Mouse (Mus musculus) macrophage (primary cell): ENCODE data around the gene Pex11b. TPM values are rescaled to one million over a fixed set of nuclear protein-coding genes. Genes with fewer than 3 reads are reported as not detected.
A peak's percentile ranks its signal among the peaks of the same experiment; 100 is the strongest.

Experiments used
- H3K27ac ChIP-seq: fragments of 350-480 bp; formaldehyde crosslinking; 2 replicates; pipeline ENCODE4 v1.9.0; 2021
- H3K36me3 ChIP-seq: fragments of 350-480 bp; formaldehyde crosslinking; 2 replicates; pipeline ENCODE4 v1.9.0; 2021; ENCODE audit errors: inconsistent target
- H3K4me3 ChIP-seq: fragments of 350-480 bp; formaldehyde crosslinking; 2 replicates; pipeline ENCODE4 v1.9.0; 2021; ENCODE audit errors: inconsistent target
- H3K79me2 ChIP-seq: fragments of 350-480 bp; formaldehyde crosslinking; 2 replicates; pipeline ENCODE4 v1.9.0; 2021; ENCODE audit errors: inconsistent target
- WGBS: methylation state at CpG from one replicate; pipeline ENCODE4 v1.1.7; 2026; ENCODE audit warnings: inconsistent platforms; ENCODE audit not compliant: missing documents; 5-methylcytosine and 5-hydroxymethylcytosine counted together
- polyA plus RNA-seq: library from polyadenylated mRNA; stranded (reverse); fragments of 250-400 nt; gene quantifications from 3 replicates; pipeline ENCODE4 v1.2.4, GENCODE M21; 2018; ENCODE audit warnings: inconsistent platforms
- total RNA-seq, 78 experiments: library from RNA; depleted of rRNA; stranded (reverse); fragments of 250-400 nt; gene quantifications; 1 replicate in 9 of 78; 2 replicates in 24 of 78; 3 replicates in 43 of 78; 4 replicates in 2 of 78; pipeline ENCODE4 v1.2.4; 2018; ENCODE audit warnings: inconsistent platforms in 56 of 78

Gene Pex11b
- 10 to 100 TPM in 19 of 26 experiments, 1 to 10 TPM in 7; 4.5 to 36.5 (median 14.1) TPM for total RNA-seq (2018; cell fraction: chromatin; rRNA removed)
- total RNA-seq (2018; cell fraction: cytosol; rRNA removed) = 10 to 100 TPM; 11.3 to 28.9 (median 22.5) TPM
- total RNA-seq (2018; cell fraction: nucleus; rRNA removed) = 10 to 100 TPM in 23 of 26 experiments, 1 to 10 TPM in 3; 6.8 to 32.8 (median 14.4) TPM
- polyA plus RNA-seq = 17.2 to 29.8 TPM (median 26.2 TPM) in 3 replicates

DNA sequence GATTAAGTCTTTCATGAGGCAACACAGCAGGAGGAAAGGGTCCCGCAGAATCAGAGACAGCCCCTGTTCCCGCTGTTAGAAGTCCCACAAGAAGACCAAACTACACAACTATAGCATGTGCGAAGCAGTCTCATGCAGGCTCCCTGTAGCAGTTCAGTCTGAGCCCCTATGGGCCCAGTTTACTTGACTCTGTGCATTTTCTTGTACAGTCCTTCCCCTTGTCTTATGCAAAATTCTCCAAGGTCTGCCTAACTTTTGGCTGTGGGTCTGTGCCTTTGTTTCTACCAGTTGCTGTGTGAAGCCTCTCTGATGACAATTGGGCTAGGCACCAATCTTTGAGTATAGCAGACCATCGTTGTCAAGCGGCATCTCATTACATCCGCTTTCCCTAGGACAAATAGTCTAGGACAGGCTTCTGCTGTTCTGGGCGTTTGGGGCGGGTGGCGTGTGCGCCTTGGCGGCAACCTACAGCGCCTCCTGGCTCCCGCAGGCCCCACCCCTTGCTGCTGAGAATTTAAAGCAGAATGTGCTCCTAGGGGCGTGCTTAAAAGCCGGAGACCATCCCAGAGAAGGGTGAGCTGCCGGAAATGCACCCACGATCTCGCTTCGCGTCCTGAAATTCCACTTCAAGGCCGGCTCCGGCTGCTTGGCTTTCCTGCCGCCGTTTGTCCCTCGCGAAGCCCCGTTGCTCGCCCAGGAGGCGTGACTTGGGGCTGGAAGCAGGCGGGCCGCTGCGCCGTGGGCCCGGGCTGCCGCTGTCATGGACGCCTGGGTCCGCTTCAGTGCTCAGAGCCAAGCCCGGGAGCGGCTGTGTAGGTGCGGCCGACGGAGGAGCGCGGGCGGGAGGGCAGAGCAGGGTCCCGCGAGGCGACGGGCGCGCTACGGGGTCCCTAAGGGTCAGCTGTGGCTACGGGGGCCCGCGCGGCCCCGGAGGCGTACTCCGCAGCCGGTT lies at the start of gene Pex11b, which contains the start of gene Gm42957:
Gene Pex11b (plus strand): TSS at position 449 of the 952 bp plus-strand sequence.
Gene Gm42957 (plus strand): TSS at position 547 of the 952 bp plus-strand sequence.
- 4% methylated on average over 60 of the region's 60 CpGs for WGBS
- Histone ChIP-seq H3K79me2 (peaks cover 35% of the 10 kb centered on the region), H3K27ac (peak within 1 kb of the TSS; percentile 54), H3K4me3 (peak within 1 kb of the TSS; percentile 86), H3K36me3 (peaks cover 33% of the 10 kb centered on the region; the same call in 1 of the 2 replicates)

GRCm38 (mm10) chr3:96590657-96591056 lies 44.5 kb upstream of the Pex11b start:
- Histone ChIP-seq H3K27ac (no peak overlapping the region), H3K4me3 (no peak overlapping the region), H3K79me2 (peaks cover 16% of the 10 kb centered on the region; the same call in 1 of the 2 replicates), H3K36me3 (no peaks in the 10 kb centered on the region)
- 80% methylated on average over 2 of the region's 4 CpGs for WGBS

- H3K4me3 ChIP-seq = peak overlapping the region; percentile 78
- H3K27ac ChIP-seq = peak overlapping the region; percentile 77
- H3K36me3 ChIP-seq = no peaks in the 10 kb centered on the region
- peaks cover 16% of the 10 kb centered on the region; the same call in 1 of the 2 replicates for H3K79me2 ChIP-seq
- 0% methylated on average over 10 of the region's 10 CpGs for WGBS
Measured at GRCm38 (mm10) chr3:96593374-96593773, 41.8 kb upstream of the Pex11b start.

DNA sequence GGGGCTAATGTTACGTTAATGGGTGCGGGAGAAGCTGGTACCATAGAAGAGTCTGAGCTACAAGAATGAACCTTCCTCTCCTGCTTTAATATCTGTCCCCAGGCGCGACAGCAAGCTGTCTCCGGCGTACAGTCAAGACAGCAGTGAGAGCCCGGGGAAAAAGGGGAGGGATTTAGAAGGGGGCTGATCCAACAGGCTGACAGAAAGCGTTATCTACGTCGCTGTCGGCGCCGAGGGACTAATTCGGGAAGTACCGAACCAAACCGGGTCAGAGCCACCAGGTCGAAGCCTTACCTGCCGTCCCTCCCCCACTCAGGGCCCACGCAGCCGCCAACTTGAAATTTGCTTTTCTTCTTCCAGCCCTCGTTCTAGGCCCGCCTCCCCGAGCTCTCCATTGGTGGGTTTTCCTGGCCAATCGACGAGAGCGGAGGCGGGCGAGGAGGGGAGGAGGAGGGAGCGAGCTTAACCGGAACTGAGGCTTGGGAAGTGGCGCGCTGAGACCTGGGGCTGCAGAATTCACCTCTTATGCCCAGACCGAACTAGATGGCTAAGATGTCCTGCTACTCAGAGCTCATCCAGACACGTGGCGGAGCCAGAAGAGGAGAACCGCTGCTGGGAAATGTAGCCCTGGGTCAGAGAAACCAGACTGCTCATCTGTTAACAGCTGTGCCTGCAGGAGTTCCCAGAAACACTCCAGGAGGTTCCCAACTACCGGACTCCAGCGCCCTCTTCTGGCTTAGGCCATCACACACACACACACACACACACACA lies 41.2 kb upstream of the Pex11b start, which contains the start of gene Polr3gl:
Gene Polr3gl (minus strand): TSS at position 392 of the 771 bp plus-strand sequence.
- peak within 1 kb of the TSS; percentile 78 for H3K4me3 ChIP-seq
- H3K27ac ChIP-seq = peak within 1 kb of the TSS; percentile 77
- under 1% methylated on average over 35 of the region's 38 CpGs for WGBS
- no peaks in the 10 kb centered on the region for H3K36me3 ChIP-seq
- peaks cover 16% of the 10 kb centered on the region; the same call in 1 of the 2 replicates for H3K79me2 ChIP-seq

GRCm38 (mm10) chr3:96594851-96595250 lies 40.3 kb upstream of the Pex11b start:
- Histone ChIP-seq H3K4me3 (no peak overlapping the region), H3K36me3 (no peaks in the 10 kb centered on the region), H3K27ac (peak overlapping the region; percentile 32), H3K79me2 (peaks cover 16% of the 10 kb centered on the region; the same call in 1 of the 2 replicates)
- 88% methylated on average over 2 of the region's 5 CpGs for WGBS

DNA sequence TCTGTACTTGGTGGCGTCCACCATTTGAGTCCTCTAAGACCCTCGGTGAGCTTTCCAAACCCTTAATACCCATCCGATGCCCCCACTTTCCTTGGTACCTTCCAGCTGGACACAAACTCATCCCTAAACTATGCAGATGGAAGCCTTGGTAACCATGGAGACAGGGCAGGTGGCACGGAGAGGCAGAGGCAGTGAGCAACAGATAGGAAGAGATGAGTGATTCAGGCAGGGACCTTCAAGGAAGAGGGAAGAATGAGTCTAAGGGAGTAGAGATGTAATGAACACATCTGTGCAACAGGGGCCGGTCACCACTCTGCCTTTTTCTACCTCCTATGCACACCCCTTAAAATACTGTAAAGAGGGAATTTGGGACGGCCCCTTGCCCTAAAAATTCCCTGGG lies 39.5 kb upstream of the Pex11b start:
- Histone ChIP-seq H3K27ac (no peak overlapping the region), H3K79me2 (peaks cover 16% of the 10 kb centered on the region; the same call in 1 of the 2 replicates), H3K36me3 (no peaks in the 10 kb centered on the region), H3K4me3 (no peak overlapping the region)
- WGBS = 38% methylated on average over 5 of the region's 6 CpGs

DNA sequence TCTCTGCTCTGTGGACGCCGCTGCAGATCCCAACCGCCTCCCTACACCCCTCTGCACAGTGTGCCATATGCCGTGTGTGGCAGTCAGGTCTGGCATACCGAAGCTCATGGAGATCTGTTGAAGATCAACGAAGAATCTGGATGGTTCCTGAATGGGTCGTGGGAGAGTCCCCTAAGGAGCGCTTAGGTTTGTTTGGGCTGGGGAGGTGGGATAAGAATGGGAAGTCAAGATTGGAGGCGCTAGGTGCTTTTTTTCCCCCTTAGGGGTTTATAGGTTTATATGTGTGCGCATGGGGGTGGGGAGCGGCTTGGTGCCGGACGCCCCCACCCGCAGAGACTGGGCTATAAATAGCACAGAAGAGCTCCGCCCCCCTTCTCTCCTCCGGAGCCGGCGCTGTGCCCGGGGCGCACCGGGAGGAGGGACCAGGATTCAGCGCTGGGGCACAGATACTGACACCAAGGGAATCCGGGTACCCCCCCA lies 38.9 kb upstream of the Pex11b start, which contains the start of gene Ankrd34a:
Gene Ankrd34a (plus strand): TSS at position 409 of the 480 bp plus-strand sequence.
- Histone ChIP-seq H3K79me2 (peaks cover 16% of the 10 kb centered on the region; the same call in 1 of the 2 replicates), H3K27ac (no peak within 1 kb of the TSS), H3K36me3 (no peaks in the 10 kb centered on the region), H3K4me3 (peak within 1 kb of the TSS; percentile 6; the same call in 1 of the 2 replicates)
- WGBS = 11% methylated on average over 16 of the region's 23 CpGs

GRCm38 (mm10) chr3:96596855-96597254 lies 38.3 kb upstream of the Pex11b start:
- Histone ChIP-seq H3K79me2 (peaks cover 16% of the 10 kb centered on the region; the same call in 1 of the 2 replicates), H3K36me3 (no peaks in the 10 kb centered on the region), H3K27ac (no peak overlapping the region), H3K4me3 (peak overlapping the region; percentile 6; the same call in 1 of the 2 replicates)
- 10% methylated on average over 6 of the region's 12 CpGs for WGBS

DNA sequence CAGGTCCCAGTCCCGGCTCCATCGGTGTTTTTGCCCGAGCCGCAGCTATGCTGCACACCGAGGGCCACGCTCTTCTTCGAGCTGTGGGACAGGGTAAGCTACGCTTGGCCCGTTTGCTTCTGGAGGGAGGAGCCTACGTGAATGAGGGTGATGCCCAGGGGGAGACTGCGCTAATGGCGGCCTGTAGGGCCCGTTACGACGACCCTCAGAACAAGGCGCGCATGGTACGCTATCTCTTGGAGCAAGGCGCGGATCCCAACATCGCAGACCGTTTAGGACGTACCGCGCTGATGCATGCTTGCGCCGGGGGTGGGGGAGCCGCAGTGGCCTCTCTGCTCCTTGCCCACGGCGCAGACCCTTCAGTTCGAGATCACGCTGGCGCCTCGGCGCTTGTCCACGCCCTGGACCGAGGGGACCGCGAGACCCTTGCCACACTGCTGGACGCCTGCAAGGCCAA lies 37.7 kb upstream of the Pex11b start:
- H3K4me3 ChIP-seq = peak overlapping the region; percentile 12; the same call in 1 of the 2 replicates
- no peak overlapping the region for H3K27ac ChIP-seq
- peaks cover 10% of the 10 kb centered on the region; the same call in 1 of the 2 replicates for H3K79me2 ChIP-seq
- 3% methylated on average over 40 of the region's 40 CpGs for WGBS
- H3K36me3 ChIP-seq = no peaks in the 10 kb centered on the region

DNA sequence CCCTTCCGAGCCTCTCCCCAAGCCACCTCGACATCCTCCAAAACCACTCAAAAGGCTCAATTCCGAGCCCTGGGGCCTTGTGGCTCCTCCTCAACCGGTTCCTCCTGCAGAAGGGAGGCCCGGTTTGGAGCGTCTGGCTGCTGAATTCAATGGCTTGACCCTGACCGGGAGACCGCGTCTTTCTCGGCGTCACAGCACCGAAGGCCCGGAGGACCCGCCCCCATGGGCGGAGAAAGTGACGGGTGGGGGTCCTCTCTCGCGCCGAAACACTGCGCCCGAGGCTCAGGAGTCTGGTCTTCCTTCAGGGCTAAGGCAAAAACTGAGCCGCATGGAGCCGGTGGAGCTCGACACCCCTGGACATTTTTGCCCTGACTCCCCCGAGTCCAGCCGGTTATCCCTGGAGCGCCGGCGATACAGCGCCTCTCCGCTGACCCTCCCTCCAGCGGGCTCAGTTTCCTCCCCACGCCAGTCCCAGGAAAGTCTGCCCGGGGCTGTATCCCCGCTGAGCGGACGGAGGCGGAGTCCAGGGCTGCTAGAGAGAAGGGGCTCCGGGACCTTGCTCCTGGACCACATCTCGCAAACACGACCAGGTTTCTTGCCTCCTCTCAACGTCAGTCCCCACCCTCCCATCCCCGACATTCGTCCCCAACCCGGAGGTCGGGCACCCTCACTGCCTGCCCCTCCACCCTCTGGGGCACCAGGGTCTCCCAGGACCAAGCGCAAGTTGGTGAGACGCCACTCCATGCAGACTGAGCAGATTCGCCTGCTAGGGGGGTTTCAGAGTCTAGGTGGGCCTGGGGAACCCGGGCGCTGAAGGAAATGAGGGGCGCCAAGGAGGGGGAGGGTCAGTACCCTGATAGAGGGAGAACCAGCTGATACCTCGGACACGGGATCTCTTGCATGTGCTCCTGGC lies 36.8 kb upstream of the Pex11b start:
- H3K27ac ChIP-seq = no peak overlapping the region
- peaks cover under 1% of the 10 kb centered on the region; the same call in 1 of the 2 replicates for H3K79me2 ChIP-seq
- peak overlapping the region; percentile 12; the same call in 1 of the 2 replicates for H3K4me3 ChIP-seq
- 20% methylated on average over 52 of the region's 54 CpGs for WGBS
- no peaks in the 10 kb centered on the region for H3K36me3 ChIP-seq

GRCm38 (mm10) chr3:96599069-96599393 lies 36.1 kb upstream of the Pex11b start:
- no peak overlapping the region for H3K27ac ChIP-seq
- no peaks in the 10 kb centered on the region for H3K36me3 ChIP-seq
- WGBS = 97% methylated on average over 8 of the region's 8 CpGs
- no peak overlapping the region for H3K4me3 ChIP-seq
- H3K79me2 ChIP-seq = no peaks in the 10 kb centered on the region

DNA sequence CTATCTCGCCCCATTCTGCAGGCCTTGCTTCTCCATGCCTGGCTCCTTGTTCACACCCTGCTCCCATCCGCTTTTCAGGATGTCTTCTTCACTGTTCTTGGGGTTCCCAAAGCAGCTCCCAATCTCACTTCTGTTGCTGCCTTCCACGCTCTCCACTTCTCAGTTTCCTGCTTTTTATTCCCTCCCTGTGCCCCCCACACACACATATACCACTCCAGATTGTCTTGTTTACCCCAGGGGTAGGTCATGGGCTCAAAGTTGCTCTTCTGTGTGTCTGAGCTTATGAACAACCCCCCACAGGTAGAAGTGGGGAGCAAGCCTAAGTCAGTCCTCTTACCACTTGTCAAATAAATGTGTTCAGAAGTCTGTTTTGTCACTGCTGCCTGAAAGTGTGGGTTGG lies 35.8 kb upstream of the Pex11b start:
- WGBS = 92% methylated on average over 3 of the region's 3 CpGs
- Histone ChIP-seq H3K27ac (no peak overlapping the region), H3K36me3 (no peaks in the 10 kb centered on the region), H3K4me3 (no peak overlapping the region), H3K79me2 (no peaks in the 10 kb centered on the region)
